Mouse (Mus musculus) thymus, postnatal 14 days (tissue): Measurements from ENCODE around the gene Sncg.
"Not testable (repeated sequence)": the region's sequence is repeated elsewhere in the genome, so short reads cannot be mapped to it uniquely, and the experiment has no call there.

Experiments
- DNase-seq: peaks from one replicate; pipeline ENCODE4 v3.0.0; 2021

Sncg gene

GRCm38 (mm10) chr14:34374577-34374976 lies at the start of gene Sncg:
Sncg (minus strand) TSS chr14:34374789.
- DNase-seq = no peak

DNA sequence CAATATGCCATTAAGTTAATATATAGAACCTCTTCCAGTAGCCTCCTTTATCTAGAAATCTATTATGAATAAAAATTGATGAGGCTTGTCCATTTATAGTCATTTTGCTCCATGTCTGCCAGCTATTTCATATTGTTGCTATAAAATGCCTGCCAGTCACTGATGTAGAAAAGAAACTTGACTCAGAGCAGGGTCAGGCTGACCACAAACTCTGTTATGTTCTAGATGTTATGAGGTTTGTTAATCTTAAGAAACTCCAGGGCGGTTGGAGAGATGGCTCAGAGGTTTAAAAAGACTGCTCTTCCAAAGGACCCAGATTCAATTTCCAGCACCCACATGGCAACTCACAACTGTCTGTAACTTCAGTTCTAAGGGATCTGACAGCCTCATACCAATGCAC lies 46.5 kb upstream of the Sncg start:
- DNase-seq = no peak

DNA sequence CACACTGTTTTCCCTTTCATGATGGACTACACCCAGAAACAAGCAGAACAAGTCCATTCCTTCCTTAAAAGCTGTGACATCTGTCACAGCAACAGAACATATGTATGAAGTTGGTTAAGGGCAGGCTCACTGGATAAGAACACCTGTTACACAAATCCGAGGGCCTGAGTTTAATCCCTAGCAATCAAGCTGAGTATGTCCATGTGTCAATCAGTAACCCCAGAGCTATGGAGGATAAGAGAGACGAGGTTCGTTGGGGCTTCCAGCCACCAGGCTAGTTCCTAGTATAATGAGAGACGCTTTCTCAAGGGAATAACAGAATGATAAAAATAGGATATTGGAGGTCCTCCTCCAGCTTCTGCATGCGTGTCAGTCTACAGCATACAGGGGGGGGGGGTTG lies 42.9 kb upstream of the Sncg start:
- DNase-seq = no peak

DNA sequence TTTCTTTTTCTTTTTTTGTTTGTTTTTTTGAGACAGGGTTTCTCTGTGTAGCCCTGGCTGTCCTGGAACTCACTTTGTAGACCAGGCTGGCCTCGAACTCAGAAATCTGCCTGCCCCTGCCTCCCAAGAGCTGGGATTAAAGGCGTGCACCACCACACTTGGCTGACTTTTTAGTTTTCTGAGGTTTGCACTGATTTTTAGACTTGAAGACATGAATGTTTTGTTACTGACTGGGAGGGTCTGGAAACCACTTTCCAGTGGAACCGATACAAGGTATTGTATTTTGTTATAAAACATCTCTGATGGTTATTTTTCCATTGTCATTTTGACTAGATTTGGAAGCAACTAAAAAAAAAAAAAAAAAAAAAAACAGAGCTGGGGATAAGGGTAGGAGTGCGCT lies 42.4 kb upstream of the Sncg start:
- DNase-seq = not testable (repeated sequence)

DNA sequence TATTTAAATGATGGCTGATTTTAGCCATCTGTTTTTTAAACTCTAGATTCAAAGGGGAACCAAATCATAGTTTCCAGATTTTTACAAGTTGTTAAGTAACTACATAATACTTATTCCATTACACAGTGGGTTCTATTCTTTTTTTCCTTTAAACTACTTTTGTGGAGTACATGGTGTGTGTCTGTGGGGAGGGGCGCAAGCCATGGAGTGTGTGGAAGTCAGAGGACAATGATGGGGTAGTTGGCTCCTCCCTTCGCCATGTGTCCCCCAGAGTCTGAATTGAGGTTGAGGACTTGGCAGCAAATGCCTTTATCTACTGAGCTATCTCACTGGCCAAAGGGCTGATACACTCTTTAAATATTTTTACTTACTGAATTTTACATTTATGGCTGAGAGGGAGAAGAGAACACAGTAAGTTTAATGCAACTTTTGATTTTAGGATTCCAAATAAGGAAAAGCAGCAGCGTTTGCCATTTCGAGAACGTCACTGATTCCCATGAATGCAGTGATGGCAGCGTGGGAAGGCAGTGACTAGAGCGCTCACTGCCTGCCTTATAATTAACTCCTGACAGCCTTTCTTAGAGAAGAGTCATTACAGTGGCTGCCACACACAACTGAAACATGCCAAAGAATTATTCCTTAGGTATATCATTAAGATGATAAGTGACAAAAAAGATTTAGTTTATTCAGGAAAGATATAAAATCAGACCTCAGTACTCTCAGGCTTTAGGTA lies 37.7 kb upstream of the Sncg start:
- DNase-seq = no peak

- DNase-seq = no peak
These were observed 36.1 kb upstream of the Sncg start for GRCm38 (mm10) chr14:34410716-34411115.

DNA sequence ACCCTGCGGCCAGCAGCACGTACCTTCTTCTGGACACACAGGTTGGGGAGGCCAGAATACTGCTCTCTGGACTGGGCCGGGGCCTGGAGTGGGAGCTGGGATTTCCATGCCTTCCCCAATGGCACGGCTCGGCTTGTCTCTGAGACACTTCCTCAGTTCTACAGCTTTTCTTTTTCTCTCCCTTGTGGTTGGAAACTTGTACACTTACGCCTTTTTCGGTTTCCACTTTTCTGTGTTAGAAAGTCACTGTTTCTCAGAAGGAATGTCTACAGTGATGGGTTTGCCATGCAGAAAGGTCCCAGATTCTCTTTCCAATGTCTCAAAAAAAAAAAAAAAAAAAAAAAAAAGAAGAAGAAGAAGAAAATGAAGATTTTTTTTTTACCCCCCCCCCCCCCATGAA lies 28.8 kb upstream of the Sncg start:
- no peak for DNase-seq

- DNase-seq = no peak
These were observed 28.3 kb upstream of the Sncg start for GRCm38 (mm10) chr14:34402871-34403270.

DNA sequence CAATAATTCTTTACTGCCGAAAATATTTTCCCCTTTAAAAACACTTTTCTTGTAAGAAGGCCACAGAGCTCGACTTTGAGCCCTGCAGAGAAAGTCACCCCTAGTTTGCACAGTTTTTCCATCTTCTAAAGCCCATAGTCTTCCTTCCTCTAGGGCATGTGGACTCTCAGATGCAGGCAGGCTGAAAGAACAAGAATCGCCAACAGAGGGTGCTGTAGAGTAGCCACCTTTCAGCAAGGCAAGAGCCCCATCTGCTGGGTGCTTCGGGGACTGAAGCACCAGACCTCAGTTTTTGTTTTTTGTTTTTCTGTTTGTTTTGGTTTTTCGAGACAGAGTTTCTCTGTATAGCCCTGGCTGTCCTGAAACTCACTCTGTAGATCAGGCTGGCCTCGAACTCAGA lies 26.5 kb upstream of the Sncg start:
- peak; percentile 80 for DNase-seq

GRCm38 (mm10) chr14:34400021-34400420 lies 25.4 kb upstream of the Sncg start:
- no peak for DNase-seq

- DNase-seq = no peak
These were observed 24.7 kb upstream of the Sncg start for GRCm38 (mm10) chr14:34399301-34399700.

- DNase-seq = no peak
These were observed 24.3 kb upstream of the Sncg start for GRCm38 (mm10) chr14:34398901-34399300.

DNA sequence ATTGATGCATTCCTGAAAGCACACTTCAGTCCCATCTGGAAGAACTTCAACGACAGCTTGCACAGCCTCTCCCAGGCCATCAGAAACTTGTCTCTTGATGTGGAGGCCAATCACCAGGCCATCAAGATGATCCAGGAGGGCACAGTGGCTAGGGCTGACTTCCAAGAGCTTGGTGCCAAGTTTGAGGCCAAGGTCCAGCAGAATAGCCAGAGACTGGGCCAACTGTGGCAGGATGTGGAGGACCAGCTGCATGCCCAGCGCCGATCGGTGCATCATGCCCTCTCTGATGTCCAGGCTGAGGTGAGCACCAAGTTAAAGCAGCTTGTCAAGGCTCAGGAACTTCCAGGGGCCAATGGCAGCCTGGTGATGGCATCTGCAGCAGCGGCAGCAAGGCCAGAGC lies 23.3 kb upstream of the Sncg start:
- no peak for DNase-seq

GRCm38 (mm10) chr14:34393295-34393694 lies 18.7 kb upstream of the Sncg start:
- no peak for DNase-seq

GRCm38 (mm10) chr14:34382921-34383704 lies 8.5 kb upstream of the Sncg start:
- DNase-seq = no peak

DNA sequence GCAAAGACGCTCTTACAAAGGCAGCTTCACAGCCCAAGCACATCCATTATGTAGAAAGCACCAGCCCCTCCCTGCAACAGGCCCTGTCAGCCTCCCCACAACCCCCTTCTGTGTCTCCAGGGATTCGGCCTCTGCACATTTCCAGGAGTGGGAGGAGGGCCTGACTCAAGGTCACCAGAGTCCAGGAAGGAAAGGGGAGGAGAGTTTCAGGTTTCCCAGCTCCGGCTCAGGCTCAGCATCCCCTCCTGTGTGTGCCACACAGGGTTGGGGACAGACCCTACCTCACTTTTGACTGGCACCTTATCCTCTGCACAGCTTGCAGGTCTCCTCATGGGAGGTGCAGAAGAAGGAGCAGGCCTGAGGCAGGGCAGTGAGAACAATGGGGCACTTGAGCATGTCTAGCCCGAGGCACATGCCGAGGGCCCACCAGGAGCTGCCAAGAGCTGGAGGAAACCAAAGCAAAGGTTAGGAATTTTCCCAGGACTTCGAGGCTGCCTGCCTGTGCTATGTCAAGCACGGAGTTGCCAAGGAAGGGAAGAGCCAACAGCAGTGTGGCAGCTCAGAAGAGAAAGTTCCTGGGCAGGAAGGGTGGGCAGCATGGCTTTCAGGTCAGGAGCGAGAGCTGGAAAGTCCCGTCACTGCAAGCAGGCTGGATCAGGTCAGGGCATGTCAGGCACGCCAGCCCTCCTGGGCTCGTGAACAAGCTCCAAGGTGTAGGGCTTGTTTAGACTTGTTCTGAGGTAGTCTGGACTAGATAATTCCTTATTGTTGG lies 4.2 kb upstream of the Sncg start:
- DNase-seq = no peak

- DNase-seq = no peak
These were observed 2.5 kb upstream of the Sncg start for GRCm38 (mm10) chr14:34377121-34377520.

- DNase-seq = no peak
These were observed 1.4 kb upstream of the Sncg start for GRCm38 (mm10) chr14:34375941-34376340.

DNA sequence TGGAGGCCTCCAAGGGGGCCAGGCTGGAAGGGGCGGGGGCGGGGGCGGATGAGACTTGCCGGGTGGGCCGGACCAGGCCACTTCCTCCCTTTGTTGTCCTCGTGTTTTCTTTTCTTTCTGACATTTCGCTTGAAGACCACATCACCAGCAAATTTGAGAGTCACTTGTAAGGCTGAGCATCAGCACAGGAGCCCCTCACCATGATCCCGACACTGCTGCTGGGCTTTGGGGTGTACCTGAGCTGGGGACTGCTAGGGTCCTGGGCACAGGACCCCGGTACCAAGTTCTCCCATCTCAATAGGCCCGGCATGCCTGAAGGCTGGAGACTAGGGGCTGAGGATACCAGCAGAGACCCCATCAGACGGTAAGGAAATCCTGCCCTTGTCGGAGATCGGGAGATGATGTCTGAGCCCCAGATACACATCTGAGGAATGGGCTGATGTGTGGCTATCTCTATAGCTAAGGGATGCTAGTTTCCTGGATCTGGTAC lies 871 bp upstream of the Sncg start, which contains the start of gene Mmrn2:
Mmrn2 (plus strand) TSS at position 51 of the 490 bp plus-strand sequence.
- no peak for DNase-seq

DNA sequence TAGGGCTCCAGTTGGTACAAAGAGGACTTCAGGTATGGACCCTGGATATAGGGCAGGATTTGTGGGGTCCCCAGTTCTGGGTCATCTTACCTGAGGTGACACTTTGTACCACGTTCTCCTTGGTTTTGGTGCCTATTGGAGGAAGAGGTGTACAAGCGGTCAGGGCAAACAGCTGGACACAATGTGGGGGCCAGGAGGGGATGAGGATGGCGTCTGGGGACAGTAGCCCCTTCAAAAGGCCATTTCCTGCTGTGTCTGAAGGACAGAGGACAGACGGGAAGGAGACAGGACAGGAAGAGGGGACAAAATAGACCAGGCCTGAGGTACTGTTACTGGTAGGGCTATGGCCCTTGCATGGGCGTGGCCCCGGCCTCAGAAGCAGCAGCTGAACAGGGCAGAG lies 1.0 kb downstream of the Sncg start:
- no peak for DNase-seq

DNA sequence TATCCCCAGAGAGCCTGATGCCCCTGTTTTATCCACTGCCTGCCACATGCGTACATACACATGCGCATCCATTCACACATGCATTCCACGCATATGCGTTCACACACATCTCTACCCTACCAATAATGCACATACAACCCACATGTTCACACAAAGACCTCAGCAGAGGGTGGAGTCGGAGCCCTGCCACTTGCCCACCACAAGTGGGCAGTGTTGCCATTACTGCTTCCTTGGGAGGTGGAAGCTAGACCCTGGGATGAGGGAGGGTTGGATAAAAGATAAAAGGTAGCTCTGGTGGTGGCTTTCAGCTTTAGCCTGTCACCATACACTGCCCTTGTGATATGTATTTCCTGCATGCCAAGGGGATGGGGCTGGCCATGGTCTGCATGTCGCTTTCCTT lies 1.9 kb downstream of the Sncg start:
- DNase-seq = peak; percentile 34

GRCm38 (mm10) chr14:34371763-34372162 lies 2.8 kb downstream of the Sncg start:
- no peak for DNase-seq

DNA sequence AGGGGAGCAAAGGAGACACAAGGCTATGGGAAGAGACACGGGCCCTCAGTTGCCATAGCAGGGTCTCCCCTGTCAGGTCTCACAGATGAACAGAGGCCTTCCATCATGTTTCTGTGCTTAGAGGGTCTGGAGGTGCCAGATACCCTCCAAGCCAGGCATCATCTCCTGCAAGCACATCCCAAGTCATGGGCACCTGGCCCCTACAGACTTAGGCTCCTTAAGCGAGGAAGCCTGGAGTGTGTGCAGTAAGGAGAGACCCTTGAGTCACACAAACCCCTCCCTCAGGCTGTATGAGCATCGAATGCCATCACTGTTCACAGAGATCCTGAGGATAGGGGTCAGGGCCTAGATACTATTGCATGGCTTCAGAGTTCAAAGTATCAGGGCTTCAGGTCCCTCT lies 3.7 kb downstream of the Sncg start:
- DNase-seq = no peak
